Mouse (Mus musculus): ENCODE results near the gene Clrn3.

Gene Clrn3

GRCm38 (mm10) chr7:135487423-135487822 is 41.0 kb downstream of the Clrn3 start:
- DNase-seq (ENCODE audit: low spot score), result peak; percentile 86

DNA sequence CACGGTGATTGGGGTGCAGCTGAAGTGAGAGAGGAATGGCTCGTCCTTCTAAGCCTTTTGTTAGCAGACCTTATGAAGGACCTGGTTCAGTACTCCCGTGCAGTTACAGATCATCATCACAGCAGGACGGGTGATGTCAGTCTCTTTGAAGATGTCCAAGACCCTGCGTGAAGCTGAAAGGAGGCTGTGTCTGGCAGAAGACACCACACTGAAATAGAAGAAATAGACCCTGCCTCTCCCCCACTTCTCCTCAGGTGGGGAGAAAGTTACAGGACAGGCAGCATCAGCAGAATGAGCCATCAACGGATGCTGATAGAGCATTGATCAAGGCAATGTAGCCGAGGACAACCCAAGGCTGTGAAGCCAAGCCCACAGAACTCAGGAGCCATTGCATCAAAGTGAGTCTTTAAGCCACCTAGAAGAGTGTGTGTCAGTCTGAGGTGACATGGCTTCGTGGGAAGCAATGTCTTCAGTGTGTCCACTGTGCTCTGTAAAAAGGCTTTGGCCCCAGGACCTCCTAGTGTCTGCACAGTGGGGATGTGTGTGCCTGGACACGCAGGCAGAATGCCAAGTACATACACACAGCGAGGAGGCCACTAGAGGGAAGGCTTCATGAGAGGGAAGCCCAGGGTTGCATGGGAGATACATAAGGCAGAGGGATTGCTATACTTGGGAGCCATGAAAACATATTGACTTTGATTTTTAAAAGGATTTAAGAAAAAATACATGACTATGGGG is 41.6 kb downstream of the Clrn3 start:
- DNase-seq (ENCODE audit: low spot score), result no peak

DNA sequence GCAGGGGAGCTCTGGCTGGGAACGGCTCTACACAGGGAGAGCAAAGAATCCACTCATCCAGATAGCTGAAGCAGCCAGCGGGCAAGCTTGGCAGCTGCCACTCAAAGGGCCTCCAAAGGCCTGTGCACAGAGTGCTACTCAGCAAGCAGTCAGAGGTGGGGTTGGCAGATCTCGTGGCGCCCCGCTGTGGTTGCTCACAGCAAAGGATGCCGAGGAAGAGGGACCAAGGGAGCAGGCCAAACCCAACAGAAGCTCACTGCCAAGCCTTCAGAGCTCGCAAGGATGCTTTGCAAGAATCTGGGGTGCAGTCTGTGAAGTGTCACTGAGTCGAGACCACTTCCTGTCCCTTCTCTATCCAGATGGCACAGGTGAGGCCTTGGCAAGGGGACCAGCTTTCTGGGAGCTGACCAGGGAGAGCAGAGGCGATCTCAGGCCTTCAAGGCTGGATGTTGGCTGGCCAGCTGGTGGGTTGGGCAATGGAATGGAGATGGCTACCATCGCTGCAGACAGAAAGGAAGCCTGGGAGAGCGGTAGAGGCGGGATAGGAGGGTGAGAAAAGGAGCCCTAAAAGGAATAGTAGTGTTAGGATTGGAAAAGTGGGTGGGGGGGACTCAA is 42.6 kb downstream of the Clrn3 start:
- peak; percentile 76 for DNase-seq (ENCODE audit: low spot score)

GRCm38 (mm10) chr7:135485116-135485795 is 43.2 kb downstream of the Clrn3 start:
- no peak for DNase-seq (ENCODE audit: low spot score)

DNA sequence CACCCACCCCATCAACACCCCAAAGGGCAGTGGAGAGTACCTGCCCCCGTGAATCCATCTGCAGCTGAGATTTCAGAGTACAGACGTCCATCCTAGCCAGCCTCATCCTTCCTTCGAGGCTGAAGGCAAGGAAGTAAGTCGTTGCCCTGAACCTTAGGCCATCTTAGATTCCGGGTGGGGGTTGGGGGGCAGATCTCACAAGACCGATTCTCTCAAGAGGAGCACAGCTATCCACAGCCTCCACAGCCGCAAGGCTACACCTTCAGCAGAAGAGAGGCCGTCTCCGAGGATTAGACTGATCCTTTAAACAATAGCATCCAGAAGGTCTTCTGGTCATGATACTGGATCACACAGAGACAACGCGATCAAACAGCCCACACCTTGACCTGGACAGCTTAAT is 44.1 kb downstream of the Clrn3 start:
- no peak for DNase-seq (ENCODE audit: low spot score)

GRCm38 (mm10) chr7:135483751-135484150 is 44.7 kb downstream of the Clrn3 start:
- no peak for DNase-seq (ENCODE audit: low spot score)

- DNase-seq (ENCODE audit: low spot score), result no peak
Measured at GRCm38 (mm10) chr7:135481150-135481549, 47.3 kb downstream of the Clrn3 start.

GRCm38 (mm10) chr7:135479912-135480311 is 48.5 kb downstream of the Clrn3 start:
- no peak for DNase-seq (ENCODE audit: low spot score)

- DNase-seq (ENCODE audit: low spot score), result no peak
Measured at GRCm38 (mm10) chr7:135479322-135479880, 49.1 kb downstream of the Clrn3 start.

GRCm38 (mm10) chr7:135477256-135477655 is 51.2 kb downstream of the Clrn3 start:
- peak; percentile 49 for DNase-seq (ENCODE audit: low spot score)

DNA sequence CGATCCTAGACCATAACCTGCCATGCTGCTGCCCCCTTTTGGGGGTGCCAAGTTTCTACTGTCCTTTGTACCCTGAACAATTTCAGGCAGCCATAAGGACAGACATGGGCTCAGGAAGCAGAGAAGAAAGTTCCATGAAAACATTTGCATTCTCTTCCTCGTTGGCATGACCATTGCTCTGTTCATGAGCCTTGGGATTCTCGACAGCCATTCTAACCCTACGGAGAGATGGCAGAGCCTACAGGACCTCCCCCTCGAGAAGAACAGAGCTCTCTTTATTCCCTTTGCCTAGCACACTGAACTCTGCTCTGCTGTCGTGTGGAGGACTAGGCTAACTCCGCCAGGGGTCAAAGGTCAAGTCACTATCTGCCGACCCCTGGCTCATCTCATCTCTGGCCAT is 52.5 kb downstream of the Clrn3 start:
- no peak for DNase-seq (ENCODE audit: low spot score)

- no peak for DNase-seq (ENCODE audit: low spot score)
Measured at GRCm38 (mm10) chr7:135470319-135470718, 58.1 kb downstream of the Clrn3 start.

GRCm38 (mm10) chr7:135468631-135469030 is 59.8 kb downstream of the Clrn3 start:
- DNase-seq (ENCODE audit: low spot score), result peak; percentile 64

DNA sequence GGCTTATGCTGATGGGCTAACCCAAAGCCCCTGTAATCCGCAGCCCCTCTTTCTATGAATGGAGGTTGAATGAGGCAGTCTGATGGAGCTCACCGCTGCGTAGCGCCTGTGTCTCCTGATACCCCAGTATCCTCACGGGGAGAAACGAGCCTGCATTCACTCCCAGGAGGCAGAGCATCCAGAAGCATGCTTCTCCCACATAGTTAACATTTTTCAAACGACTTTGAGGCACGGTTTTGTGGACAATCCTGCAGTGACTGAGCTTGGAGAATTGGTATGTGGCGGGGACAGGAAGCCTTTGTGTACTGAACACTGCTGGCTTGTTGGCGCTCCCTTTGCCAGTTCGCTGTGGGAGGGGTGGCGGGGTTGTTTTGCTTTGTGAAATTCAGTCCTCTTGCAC is 63.2 kb downstream of the Clrn3 start:
- peak; percentile 41 for DNase-seq (ENCODE audit: low spot score)

GRCm38 (mm10) chr7:135464689-135465259 is 63.7 kb downstream of the Clrn3 start:
- peak; percentile 81 for DNase-seq (ENCODE audit: low spot score)
